Mouse (Mus musculus) cerebellum, adult 2 months (tissue): ENCODE data around the gene Ptges3l. TPM values are rescaled to one million over a fixed set of nuclear protein-coding genes. Genes with fewer than 3 reads are reported as not detected.
"Not testable (repeated sequence)": the region's sequence is repeated elsewhere in the genome, so short reads cannot be mapped to it uniquely, and the experiment has no call there.

Source experiments
- DNase-seq, 2 experiments: peaks; one replicate each; pipeline ENCODE4 v3.0.0; 2021
- H3K27ac ChIP-seq: fragments of 200-500 bp; 2 replicates; pipeline ENCODE4 v1.5.1; 2012; ENCODE audit warnings: low read length, control low read depth, inconsistent platforms; ENCODE audit not compliant: insufficient read depth
- H3K27me3 ChIP-seq: fragments of 200-500 bp; 2 replicates; pipeline ENCODE4 v1.6.1; 2012; ENCODE audit warnings: inconsistent platforms, mild to moderate bottlenecking, low read length, moderate library complexity; ENCODE audit not compliant: control insufficient read depth, insufficient read depth
- H3K4me1 ChIP-seq: fragments of 200-500 bp; 2 replicates; pipeline ENCODE4 v1.6.1; 2011; ENCODE audit warnings: low read length; ENCODE audit not compliant: control insufficient read depth, insufficient read depth
- H3K4me3 ChIP-seq: fragments of 200-500 bp; replicated peaks from 2 replicates; pipeline ENCODE3; 2011; ENCODE audit warnings: mild to moderate bottlenecking, low read depth, low read length, control low read depth; ENCODE audit not compliant: insufficient read depth
- CTCF ChIP-seq: fragments of 200-500 bp; IDR thresholded peaks from 2 replicates; pipeline ENCODE4 v1.5.1; 2011; ENCODE audit warnings: low read depth, mild to moderate bottlenecking, control low read depth, low read length, moderate library complexity, borderline replicate concordance; ENCODE audit not compliant: insufficient read depth
- POLR2A ChIP-seq: fragments of 200-500 bp; IDR thresholded peaks from 2 replicates; pipeline ENCODE4 v1.6.1; 2011; ENCODE audit warnings: low read length, control low read depth, borderline replicate concordance; ENCODE audit not compliant: insufficient read depth
- WGBS: fragments of 180-500 bp; shearing (Covaris S2); methylation state at CpG from one replicate; pipeline ENCODE4 v1.1.7; 2018; 5-methylcytosine and 5-hydroxymethylcytosine counted together
- polyA plus RNA-seq: library from polyadenylated mRNA; depleted of rRNA; stranded (reverse); fragments of >200 nt; gene quantifications from 2 replicates; pipeline ENCODE4 v1.2.3, GENCODE M21; 2012; rRNA removed

Gene Ptges3l
- 1.2 and 1.8 TPM in 2 replicates for polyA plus RNA-seq

DNA sequence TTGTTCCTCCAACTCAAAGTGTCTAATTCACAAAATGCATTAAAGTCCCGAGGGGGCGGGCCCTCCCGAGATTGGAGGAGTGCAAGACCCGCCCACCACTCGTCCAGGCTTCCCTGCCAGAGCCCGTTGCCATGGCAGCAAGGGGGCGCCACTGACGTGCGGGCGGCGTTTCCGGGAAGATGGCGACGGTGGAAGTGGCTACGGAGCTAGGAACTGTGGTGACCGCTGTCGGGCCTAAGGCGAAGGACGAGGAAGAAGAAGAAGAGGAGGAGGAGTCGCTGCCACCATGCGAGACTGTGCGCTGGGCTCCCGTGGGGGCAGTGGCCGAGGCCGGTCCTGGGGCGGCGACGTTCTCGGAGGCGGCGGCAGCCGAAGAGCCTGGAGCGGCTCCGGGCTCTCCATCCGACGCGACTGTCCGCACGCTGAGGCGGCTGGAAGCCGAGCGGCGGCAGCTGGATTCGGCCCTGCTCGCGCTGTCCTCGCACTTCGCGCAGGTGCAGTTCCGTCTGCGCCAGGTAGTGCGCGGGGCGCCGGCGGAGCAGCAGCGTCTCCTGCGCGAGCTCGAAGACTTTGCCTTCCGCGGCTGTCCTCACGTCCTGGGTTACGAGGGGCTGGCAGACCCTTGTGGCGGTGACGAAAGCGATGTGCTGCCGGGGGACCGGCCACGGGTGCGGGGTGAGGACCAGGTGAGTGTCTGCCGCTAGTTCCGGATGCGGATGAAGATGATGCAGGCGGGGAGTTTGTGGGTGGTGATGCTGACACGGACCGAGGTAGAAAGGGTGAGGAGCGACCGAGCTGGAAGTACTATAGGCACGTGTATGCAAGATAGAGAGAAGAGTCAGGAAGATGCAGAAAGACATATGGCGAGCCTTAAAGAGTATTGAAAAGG, at the start of gene Ptges3l, which contains the start of gene Rundc1:
Gene Ptges3l (minus strand): TSS at position 409 of the 889 bp plus-strand sequence.
Gene Rundc1 (plus strand): TSS at position 161 of the 889 bp plus-strand sequence.
- Histone ChIP-seq H3K27me3 (no peaks in the 10 kb centered on the region), H3K27ac (peak within 1 kb of the TSS; percentile 78), H3K4me3 (peak within 1 kb of the TSS; percentile 98), H3K4me1 (peaks cover 9% of the 10 kb centered on the region)
- TF ChIP-seq POLR2A = peak; percentile 76; the same call in 1 of the 2 replicates
- no peak; the same call in 1 of the 2 replicates for TF ChIP-seq CTCF
- DNase-seq = peak; percentile 95 to 97
- WGBS = under 1% methylated on average over 81 of the region's 81 CpGs

DNA sequence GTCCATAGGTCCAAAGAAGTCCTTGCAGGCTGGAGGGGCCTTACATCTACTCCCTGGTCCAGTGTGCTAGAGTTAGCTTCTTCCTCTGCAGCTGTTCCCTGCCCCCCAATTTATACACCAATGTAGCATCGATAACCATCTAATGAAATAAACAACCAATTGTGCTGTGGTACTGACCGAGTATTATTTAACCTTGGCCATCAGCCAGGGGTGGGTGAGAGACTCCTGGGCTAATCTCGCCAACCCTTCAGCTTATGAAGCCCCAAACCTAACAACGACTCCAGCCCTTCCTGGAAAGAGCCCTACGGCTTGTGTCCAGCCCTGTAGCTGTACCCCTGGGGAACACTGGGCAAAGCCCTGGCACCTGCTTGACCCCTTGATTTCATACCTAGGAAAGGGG, 49.2 kb upstream of the Ptges3l start:
- H3K4me3 ChIP-seq = no peak overlapping the region
- WGBS = 27% methylated on average over 5 of the region's 5 CpGs
- H3K27me3 ChIP-seq = no peaks in the 10 kb centered on the region
- H3K4me1 ChIP-seq = no peaks in the 10 kb centered on the region; the same call in 1 of the 2 replicates
- TF ChIP-seq POLR2A = no peak
- no peak for TF ChIP-seq CTCF
- no peak for DNase-seq
- H3K27ac ChIP-seq = no peak overlapping the region

DNA sequence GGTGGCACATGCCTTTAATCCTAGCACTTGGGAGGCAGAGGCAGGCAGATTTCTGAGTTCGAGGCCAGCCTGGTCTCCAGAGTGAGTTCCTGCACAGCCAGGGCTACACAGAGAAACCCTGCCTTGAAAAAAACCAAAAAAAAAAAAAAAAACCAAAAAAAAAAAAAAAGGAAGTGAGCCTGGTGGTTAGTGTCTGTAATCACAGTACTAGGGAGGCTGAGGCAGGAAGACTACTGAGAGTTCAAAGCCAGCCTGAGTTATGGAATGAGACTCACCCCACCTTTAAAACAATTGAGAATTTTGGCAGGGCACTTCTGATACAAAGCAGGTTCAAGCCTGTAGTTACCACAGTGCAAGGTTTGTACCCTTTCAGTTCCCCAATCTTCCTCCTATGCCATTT, 48.6 kb upstream of the Ptges3l start:
- not testable (repeated sequence) for H3K4me1 ChIP-seq, H3K27me3 ChIP-seq, DNase-seq, H3K4me3 ChIP-seq, H3K27ac ChIP-seq
- WGBS = 77% methylated on average over 1 of the region's 1 CpGs

DNA sequence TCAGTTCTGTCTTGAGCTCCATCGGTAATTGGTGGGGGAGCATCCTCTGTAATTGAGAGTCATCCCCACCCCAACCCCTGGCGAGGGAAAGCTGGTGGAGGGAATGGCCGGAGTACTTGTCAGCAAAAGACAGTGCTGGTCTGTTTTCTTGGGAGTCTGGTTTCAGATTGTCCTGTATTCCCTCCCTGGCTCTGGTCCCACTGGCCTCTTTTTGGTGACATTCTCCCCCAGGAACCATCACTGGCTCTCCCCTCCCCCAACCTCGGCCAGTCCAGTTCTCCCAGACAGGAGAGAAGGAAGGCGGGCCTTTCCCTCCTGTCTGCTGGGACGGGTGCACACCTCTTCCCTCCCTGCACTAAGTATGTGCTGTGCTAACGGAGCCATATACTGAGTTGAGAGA, 47.2 kb upstream of the Ptges3l start:
- Histone ChIP-seq H3K27me3 (no peaks in the 10 kb centered on the region), H3K4me3 (no peak overlapping the region), H3K4me1 (no peaks in the 10 kb centered on the region; the same call in 1 of the 2 replicates), H3K27ac (no peak overlapping the region)
- WGBS = 33% methylated on average over 7 of the region's 7 CpGs
- peak in 1 of 2 experiments; percentile 43 for DNase-seq
- TF ChIP-seq POLR2A (no peak), CTCF (no peak)

DNA sequence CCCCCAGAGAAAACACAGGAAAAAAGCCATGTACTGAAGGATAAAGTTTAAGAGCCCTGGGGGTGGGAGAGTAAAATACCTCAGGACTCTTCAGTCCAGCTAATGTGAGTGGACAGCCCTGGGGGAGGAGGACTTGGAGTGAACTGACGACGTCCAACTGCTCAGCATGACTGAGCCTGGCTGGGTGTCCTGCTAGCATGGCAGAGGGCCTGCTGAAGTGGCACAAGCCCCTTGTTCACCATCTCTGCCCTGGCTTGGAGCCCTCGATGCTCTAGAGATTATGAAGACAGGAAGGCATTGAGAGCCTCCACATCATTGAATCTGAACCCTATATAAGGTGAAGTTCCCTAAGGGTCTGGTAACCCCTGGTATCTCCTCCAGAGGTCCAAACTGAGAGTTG, 46.8 kb upstream of the Ptges3l start:
- DNase-seq = peak in 1 of 2 experiments; percentile 24
- TF ChIP-seq CTCF (no peak), POLR2A (no peak)
- Histone ChIP-seq H3K4me1 (no peaks in the 10 kb centered on the region; the same call in 1 of the 2 replicates), H3K4me3 (no peak overlapping the region), H3K27me3 (no peaks in the 10 kb centered on the region), H3K27ac (no peak overlapping the region; the same call in 1 of the 2 replicates)
- 23% methylated on average over 3 of the region's 3 CpGs for WGBS

DNA sequence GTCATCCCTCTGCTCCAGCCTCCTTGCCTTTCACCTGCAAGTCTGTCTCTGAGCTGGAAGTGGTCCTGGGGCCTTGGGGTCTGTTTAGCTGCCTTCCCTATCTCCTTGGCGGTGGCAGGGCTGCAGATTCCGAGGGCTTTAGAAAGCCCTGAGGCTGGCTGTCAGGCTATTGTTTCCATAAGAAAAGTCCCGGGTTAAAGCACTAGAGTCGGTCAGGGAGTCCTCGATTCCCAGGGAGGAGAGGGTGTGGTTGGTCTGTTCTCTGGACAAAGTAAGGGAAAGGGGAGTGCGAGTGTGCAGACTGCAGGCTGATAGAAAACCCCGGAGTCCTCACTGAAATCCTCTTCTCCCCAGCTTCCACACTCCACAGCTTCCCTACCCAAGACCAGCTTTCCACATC, 45.1 kb upstream of the Ptges3l start:
- TF ChIP-seq POLR2A = no peak
- TF ChIP-seq CTCF = no peak
- H3K4me3 ChIP-seq = no peak overlapping the region
- WGBS = 36% methylated on average over 7 of the region's 7 CpGs

DNA sequence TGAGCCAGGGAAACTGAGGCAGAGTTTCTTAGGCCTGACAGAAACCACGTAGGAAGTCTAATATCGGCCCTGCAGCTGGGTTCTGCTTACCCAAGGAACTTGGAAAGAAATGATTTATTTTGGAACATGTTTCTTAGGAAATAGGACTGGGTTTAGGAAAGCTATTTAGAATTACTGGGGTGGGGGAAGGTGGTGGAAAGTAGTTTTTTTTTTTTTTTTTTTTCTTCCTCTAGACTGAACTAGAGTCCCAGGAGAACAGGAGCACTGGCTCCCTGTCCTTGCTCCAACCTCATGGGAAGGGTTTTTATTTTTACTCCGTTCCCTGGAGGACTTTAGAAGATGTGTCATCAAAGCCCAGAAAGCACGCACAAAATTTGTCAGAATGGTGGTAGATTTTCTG, 44.0 kb upstream of the Ptges3l start:
- DNase-seq = no peak
- no peak overlapping the region for H3K4me3 ChIP-seq
- TF ChIP-seq CTCF (no peak), POLR2A (no peak)
- 67% methylated on average over 4 of the region's 4 CpGs for WGBS
- no peak overlapping the region for H3K27ac ChIP-seq
- no peaks in the 10 kb centered on the region; the same call in 1 of the 2 replicates for H3K4me1 ChIP-seq
- no peaks in the 10 kb centered on the region for H3K27me3 ChIP-seq

More for the DNA sequence above, 45.1 kb upstream of the Ptges3l start:
- Histone ChIP-seq H3K27me3 (no peaks in the 10 kb centered on the region), H3K27ac (no peak overlapping the region), H3K4me1 (no peaks in the 10 kb centered on the region; the same call in 1 of the 2 replicates)
- no peak for DNase-seq

DNA sequence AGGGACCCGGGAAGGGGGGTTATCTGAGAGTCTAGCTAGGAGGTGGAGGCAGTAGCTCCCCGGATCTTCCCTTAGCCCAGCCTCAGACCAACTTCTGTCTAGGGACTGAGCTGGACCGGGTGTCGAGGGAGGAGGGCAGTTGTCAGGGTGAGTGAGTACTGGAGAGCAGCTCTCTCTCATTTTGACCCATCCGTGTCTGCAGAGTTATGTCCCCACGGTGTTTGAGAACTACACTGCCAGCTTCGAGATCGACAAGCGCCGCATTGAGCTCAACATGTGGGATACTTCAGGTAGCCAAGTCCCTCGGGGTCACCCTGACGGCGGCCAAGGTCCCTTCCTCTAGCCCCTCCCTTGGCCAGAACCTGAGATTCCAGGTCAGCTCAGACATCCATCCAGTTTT, 43.6 kb upstream of the Ptges3l start:
- peak in 1 of 2 experiments; percentile 22 for DNase-seq
- peak overlapping the region; percentile 84 for H3K4me3 ChIP-seq
- 8% methylated on average over 13 of the region's 13 CpGs for WGBS
- H3K27me3 ChIP-seq = no peaks in the 10 kb centered on the region
- TF ChIP-seq POLR2A (no peak), CTCF (no peak)
- no peaks in the 10 kb centered on the region; the same call in 1 of the 2 replicates for H3K4me1 ChIP-seq
- 0 out of 2 replicates have a peak overlapping the region, but pooled peaks have one; percentile 11 for H3K27ac ChIP-seq
